Mouse (Mus musculus) gastrocnemius, adult 2 months (tissue): ENCODE results near the gene Frmd4b. TPM values are rescaled to one million over a fixed set of nuclear protein-coding genes. Genes with fewer than 3 reads are reported as not detected.
"Not testable (repeated sequence)": the region's sequence is repeated elsewhere in the genome, so short reads cannot be mapped to it uniquely, and the experiment has no call there.

Experiments used
- DNase-seq: peaks from one replicate; pipeline ENCODE4 v3.0.0; 2022
- H3K27ac ChIP-seq: fragments of 200-600 bp; 2 replicates; pipeline ENCODE4 v1.8.1; 2022; ENCODE audit warnings: mild to moderate bottlenecking
- H3K4me3 ChIP-seq: fragments of 200-600 bp; 2 replicates; pipeline ENCODE4 v1.8.1; 2022; ENCODE audit warnings: mild to moderate bottlenecking, moderate library complexity
- CTCF ChIP-seq: fragments of 200-600 bp; IDR thresholded peaks from 2 replicates; pipeline ENCODE4 v1.8.1; 2022; ENCODE audit warnings: antibody characterized with exemption, mild to moderate bottlenecking, moderate library complexity
- intact Hi-C: fragments of 180-260 bp; cut with DNase I; formaldehyde crosslinking; loops from one replicate; pipeline ENCODE4 v1.15.1; 2025
- total RNA-seq, 2 experiments: library from RNA; stranded (reverse); gene quantifications; 2 replicates each; pipeline ENCODE4 v1.2.3; 2021

Gene Frmd4b
- total RNA-seq, 2 experiments from 2014 or later = 6.7 to 7.0 TPM

DNA sequence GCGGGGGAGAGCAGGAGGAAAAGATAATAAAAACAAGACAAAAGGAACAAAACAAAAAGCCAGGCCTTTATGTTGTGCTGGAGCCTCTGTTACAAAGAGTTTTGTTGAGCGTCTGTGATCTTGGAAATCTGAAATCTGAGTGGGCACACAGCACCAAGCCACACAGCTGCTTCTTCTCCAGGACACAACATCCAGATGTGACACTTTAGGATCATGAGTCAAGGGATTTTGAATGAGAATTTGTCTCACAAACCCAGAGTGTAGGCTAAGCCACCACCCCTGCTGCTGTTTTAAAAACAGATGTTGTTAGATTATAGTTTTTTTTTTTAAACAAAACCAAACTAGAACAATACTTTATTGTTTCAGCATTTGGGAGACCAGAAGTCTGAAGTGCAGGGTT, 345.0 kb downstream of the Frmd4b start:
- no peak for DNase-seq
- Histone ChIP-seq H3K27ac (peak overlapping the region; percentile 40; the same call in 1 of the 2 replicates), H3K4me3 (no peak overlapping the region)
- no peak for TF ChIP-seq CTCF
- intact Hi-C loops = no loop called here

DNA sequence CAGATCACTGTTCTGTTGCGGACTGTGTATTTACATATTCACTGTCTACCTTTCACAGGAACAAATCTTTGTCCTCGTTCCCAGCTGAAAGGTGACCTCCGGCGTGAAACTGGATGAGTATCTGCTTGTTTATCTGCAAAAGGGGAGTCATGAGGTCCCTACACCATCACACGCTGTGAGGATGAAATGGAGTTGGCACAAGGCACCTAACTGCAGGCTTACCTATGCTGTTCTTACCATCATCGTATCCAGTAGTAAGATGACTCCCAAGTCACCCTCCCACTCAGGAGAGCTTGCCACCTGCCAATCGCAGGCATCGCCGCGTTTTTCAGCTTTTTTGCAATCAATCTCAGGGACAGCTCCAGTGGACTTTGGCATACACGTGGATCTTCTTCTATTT, 347.7 kb downstream of the Frmd4b start:
- no peak for TF ChIP-seq CTCF
- intact Hi-C loops = no loop called here
- 0 out of 2 replicates have a peak overlapping the region, but pooled peaks have one; percentile 4 for H3K27ac ChIP-seq
- DNase-seq = no peak
- H3K4me3 ChIP-seq = no peak overlapping the region

GRCm38 (mm10) chr6:97267132-97267531, 350.2 kb downstream of the Frmd4b start:
- DNase-seq = no peak
- Histone ChIP-seq H3K4me3 (no peak overlapping the region), H3K27ac (0 out of 2 replicates have a peak overlapping the region, but pooled peaks have one; percentile 10)
- intact Hi-C loops = no loop called here
- TF ChIP-seq CTCF = no peak

DNA sequence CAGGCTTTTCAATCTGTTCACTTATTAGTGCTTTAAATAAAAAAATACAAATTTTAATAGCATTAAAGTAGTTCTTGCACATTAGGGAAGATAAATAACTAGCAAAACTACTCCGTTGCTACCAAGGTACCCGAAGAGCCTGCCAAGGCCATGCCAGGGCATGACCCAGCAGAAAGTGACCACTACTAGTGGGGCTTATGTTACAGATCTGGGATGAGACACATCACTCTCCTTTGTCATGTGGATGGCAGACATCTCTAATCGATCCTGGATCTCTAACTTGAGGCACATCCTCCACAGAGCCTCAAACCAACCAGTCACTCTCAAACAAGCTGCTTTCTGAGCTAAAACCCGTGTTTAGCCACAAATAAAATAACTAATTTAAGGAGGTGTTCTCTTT, 350.7 kb downstream of the Frmd4b start:
- DNase-seq = peak; percentile 51
- intact Hi-C loops = no loop called here
- peak overlapping the region; percentile 84 for H3K27ac ChIP-seq
- no peak overlapping the region for H3K4me3 ChIP-seq
- no peak for TF ChIP-seq CTCF

GRCm38 (mm10) chr6:97265705-97266104, 351.6 kb downstream of the Frmd4b start:
- H3K4me3 ChIP-seq = no peak overlapping the region; the same call in 1 of the 2 replicates
- TF ChIP-seq CTCF = no peak
- intact Hi-C loops = no loop called here
- peak overlapping the region; percentile 84 for H3K27ac ChIP-seq
- DNase-seq = no peak

GRCm38 (mm10) chr6:97265240-97265639, 352.1 kb downstream of the Frmd4b start:
- H3K4me3 ChIP-seq = peak overlapping the region; percentile 5; the same call in 1 of the 2 replicates
- no peak for TF ChIP-seq CTCF
- intact Hi-C loops = no loop called here
- peak; percentile 49 for DNase-seq
- H3K27ac ChIP-seq = peak overlapping the region; percentile 84

GRCm38 (mm10) chr6:97263750-97264149, 353.6 kb downstream of the Frmd4b start:
- peak; percentile 37; the same call in 1 of the 2 replicates for TF ChIP-seq CTCF
- DNase-seq, H3K27ac ChIP-seq, H3K4me3 ChIP-seq, intact Hi-C loops: not testable (repeated sequence)

- no peak overlapping the region for H3K4me3 ChIP-seq
- H3K27ac ChIP-seq = no peak overlapping the region
- intact Hi-C loops = no loop called here
- no peak for TF ChIP-seq CTCF
- no peak for DNase-seq
These were observed 355.1 kb downstream of the Frmd4b start for GRCm38 (mm10) chr6:97262229-97262628.

- DNase-seq, intact Hi-C loops: not testable (repeated sequence)
- H3K27ac ChIP-seq = peak overlapping the region; percentile 81
These were observed 357.4 kb downstream of the Frmd4b start for GRCm38 (mm10) chr6:97259926-97260325.

DNA sequence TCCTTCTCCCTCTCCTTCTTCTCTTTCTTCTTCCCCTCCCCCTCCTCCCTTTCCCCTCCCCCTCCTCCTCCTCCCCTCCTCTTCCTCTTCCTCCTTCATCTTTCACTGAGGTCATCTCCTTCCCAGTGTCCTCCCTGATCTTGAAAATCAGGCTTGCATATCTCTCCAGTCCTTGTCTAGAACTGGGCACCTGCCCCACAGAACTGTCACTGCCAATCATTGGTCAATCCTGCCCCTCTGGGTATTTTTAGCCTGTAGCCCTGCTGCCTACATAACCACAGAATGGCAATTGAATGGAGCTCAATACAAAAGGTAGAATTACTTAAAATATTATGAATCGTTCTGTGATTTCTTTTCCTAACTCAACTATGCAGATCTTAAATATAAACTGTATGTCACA, 358.9 kb downstream of the Frmd4b start:
- DNase-seq = peak; percentile 79
- intact Hi-C loops = no loop called here
- TF ChIP-seq CTCF = no peak
- H3K4me3 ChIP-seq = no peak overlapping the region
- peak overlapping the region; percentile 81 for H3K27ac ChIP-seq

More at GRCm38 (mm10) chr6:97259926-97260325, 357.4 kb downstream of the Frmd4b start:
- H3K4me3 ChIP-seq = not testable (repeated sequence)

DNA sequence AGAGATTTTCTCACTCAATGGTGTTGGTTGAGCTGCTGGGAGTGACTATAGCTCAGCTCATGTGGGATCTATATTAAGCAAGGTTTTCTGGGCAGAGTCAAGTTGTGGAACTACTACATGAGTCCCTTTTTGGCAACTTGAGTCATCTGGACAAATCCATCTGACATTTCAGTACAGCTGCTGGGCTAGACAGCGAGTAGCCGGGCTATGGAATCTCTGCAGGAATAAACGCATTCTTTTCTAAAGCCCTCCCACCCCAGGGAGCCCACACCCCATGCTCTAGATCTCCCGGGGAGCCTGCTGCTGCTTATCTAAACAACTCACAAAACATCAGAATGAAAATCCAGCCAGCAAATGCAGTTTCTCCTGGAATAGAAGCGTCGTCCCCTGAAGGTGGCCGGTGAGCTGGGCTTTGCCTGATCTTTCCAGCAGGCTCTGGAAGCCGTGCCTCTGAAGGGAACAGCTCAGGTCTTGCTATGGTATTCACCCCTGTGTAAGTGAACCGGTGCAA, 364.6 kb downstream of the Frmd4b start, which contains the start of gene Lmod3:
Gene Lmod3, minus strand, starts transcription at position 49 of the 511 bp plus-strand sequence.
- DNase-seq = peak; percentile 66
- peak within 1 kb of the TSS; percentile 88 for H3K27ac ChIP-seq
- peak within 1 kb of the TSS; percentile 72 for H3K4me3 ChIP-seq
- intact Hi-C loops = loop anchor here (5.0 kb wide), 2 partner anchors 40 to 490 kb away; partner anchors contain the start of gene Arl6ip5
- TF ChIP-seq CTCF = no peak

DNA sequence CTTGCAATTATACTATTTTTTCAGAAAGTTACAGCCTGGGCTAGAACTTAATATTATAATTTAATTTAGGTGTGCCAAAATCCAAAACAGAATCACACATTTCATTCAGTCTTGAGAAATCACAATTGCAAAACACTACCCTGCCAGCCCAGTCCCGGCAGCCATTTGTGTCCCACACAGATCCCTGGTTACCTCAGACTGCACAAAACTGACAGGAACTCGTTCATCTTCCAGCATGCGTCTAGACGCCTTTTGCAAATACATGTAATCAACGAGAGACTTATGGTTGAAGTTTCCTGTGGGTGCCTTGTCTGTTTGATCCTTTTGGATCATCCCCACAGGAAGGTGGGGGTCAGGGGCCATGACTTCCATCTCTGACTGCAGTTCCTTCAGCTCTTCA, 365.3 kb downstream of the Frmd4b start:
- Histone ChIP-seq H3K27ac (peak overlapping the region; percentile 88), H3K4me3 (peak overlapping the region; percentile 72)
- DNase-seq = peak; percentile 42
- intact Hi-C loops = loop anchor here (5.0 kb wide), 2 partner anchors 40 to 490 kb away; partner anchors contain the start of gene Arl6ip5
- TF ChIP-seq CTCF = no peak

- peak overlapping the region; percentile 88 for H3K27ac ChIP-seq
- TF ChIP-seq CTCF = peak; percentile 89
- intact Hi-C loops = loop anchor here (2.0 to 5.0 kb wide), 3 partner anchors 39 to 491 kb away; partner anchors contain the start of gene Arl6ip5
- peak overlapping the region; percentile 72 for H3K4me3 ChIP-seq
- DNase-seq = peak; percentile 62
These were observed 366.4 kb downstream of the Frmd4b start for GRCm38 (mm10) chr6:97250966-97251365.

- intact Hi-C loops = loop anchor here (10.0 kb wide), 1 partner anchor 70 kb away; the partner anchor contains the start of gene Tmf1
- peak overlapping the region; percentile 9 for H3K27ac ChIP-seq
- TF ChIP-seq CTCF = no peak
- peak overlapping the region; percentile 47 for H3K4me3 ChIP-seq
- no peak for DNase-seq
These were observed 372.1 kb downstream of the Frmd4b start for GRCm38 (mm10) chr6:97245200-97245599.
